Mouse (Mus musculus): ENCODE data around the gene Rflnb. TPM values are rescaled to one million over a fixed set of nuclear protein-coding genes. Genes with fewer than 3 reads are reported as not detected.

Gene Rflnb
- polyA plus RNA-seq, 1 experiment = 35.4 TPM

- no peak overlapping the region for H3K4me3 ChIP-seq (ENCODE audit: insufficient read depth, low read depth, low read length)
- no peak overlapping the region for H3K27ac ChIP-seq (replicated peaks; ENCODE audit: low read depth, low read length)
- H3K4me1 ChIP-seq (ENCODE audit: control insufficient read depth, insufficient read depth, insufficient read length, low read length) = no peaks in the 10 kb centered on the region
Observed at GRCm38 (mm10) chr11:75983194-75983593, 44.4 kb downstream of the Rflnb start.

- Histone ChIP-seq H3K4me1 (ENCODE audit: control insufficient read depth, insufficient read depth, insufficient read length, low read length) (no peaks in the 10 kb centered on the region), H3K4me3 (ENCODE audit: insufficient read depth, low read depth, low read length) (no peak overlapping the region), H3K27ac (replicated peaks; ENCODE audit: low read depth, low read length) (no peak overlapping the region)
Observed at GRCm38 (mm10) chr11:75980413-75980812, 47.2 kb downstream of the Rflnb start.

- no peaks in the 10 kb centered on the region for H3K4me1 ChIP-seq (ENCODE audit: control insufficient read depth, insufficient read depth, insufficient read length, low read length)
- no peak overlapping the region for H3K4me3 ChIP-seq (ENCODE audit: insufficient read depth, low read depth, low read length)
- H3K27ac ChIP-seq (replicated peaks; ENCODE audit: low read depth, low read length) = no peak overlapping the region
Observed at GRCm38 (mm10) chr11:75978051-75978450, 49.5 kb downstream of the Rflnb start.

GRCm38 (mm10) chr11:75976748-75977147, 50.8 kb downstream of the Rflnb start:
- H3K4me3 ChIP-seq (ENCODE audit: insufficient read depth, low read depth, low read length) = no peak overlapping the region
- H3K4me1 ChIP-seq (ENCODE audit: control insufficient read depth, insufficient read depth, insufficient read length, low read length) = no peaks in the 10 kb centered on the region
- H3K27ac ChIP-seq (replicated peaks; ENCODE audit: low read depth, low read length) = no peak overlapping the region

GRCm38 (mm10) chr11:75973988-75974387, 53.6 kb downstream of the Rflnb start:
- H3K4me1 ChIP-seq (ENCODE audit: control insufficient read depth, insufficient read depth, insufficient read length, low read length) = no peaks in the 10 kb centered on the region

GRCm38 (mm10) chr11:75972916-75973567, 54.5 kb downstream of the Rflnb start:
- no peaks in the 10 kb centered on the region for H3K4me1 ChIP-seq (ENCODE audit: control insufficient read depth, insufficient read depth, insufficient read length, low read length)
- H3K4me3 ChIP-seq (ENCODE audit: insufficient read depth, low read depth, low read length) = no peak overlapping the region
- H3K27ac ChIP-seq (replicated peaks; ENCODE audit: low read depth, low read length) = no peak overlapping the region

More at GRCm38 (mm10) chr11:75973988-75974387, 53.6 kb downstream of the Rflnb start:
- H3K27ac ChIP-seq (replicated peaks; ENCODE audit: low read depth, low read length) = no peak overlapping the region
- no peak overlapping the region for H3K4me3 ChIP-seq (ENCODE audit: insufficient read depth, low read depth, low read length)

- no peaks in the 10 kb centered on the region for H3K4me1 ChIP-seq (ENCODE audit: control insufficient read depth, insufficient read depth, insufficient read length, low read length)
- H3K4me3 ChIP-seq (ENCODE audit: insufficient read depth, low read depth, low read length) = no peak overlapping the region
- no peak overlapping the region for H3K27ac ChIP-seq (replicated peaks; ENCODE audit: low read depth, low read length)
Observed at GRCm38 (mm10) chr11:75972188-75972587, 55.4 kb downstream of the Rflnb start.

- H3K27ac ChIP-seq (replicated peaks; ENCODE audit: low read depth, low read length) = no peak overlapping the region
- no peaks in the 10 kb centered on the region for H3K4me1 ChIP-seq (ENCODE audit: control insufficient read depth, insufficient read depth, insufficient read length, low read length)
- H3K4me3 ChIP-seq (ENCODE audit: insufficient read depth, low read depth, low read length) = no peak overlapping the region
Observed at GRCm38 (mm10) chr11:75970629-75971028, 57.0 kb downstream of the Rflnb start.

Other genes starting within 250 kb of the Rflnb start
- gene Doc2b, start 231.7 kb downstream of the Rflnb start, polyA plus RNA-seq (2012; ENCODE audit: insufficient read depth, insufficient read length, missing spikeins) = not detected in 2 replicates
- 1.9 and 2.8 TPM in 2 replicates for gene Rph3al, start 89.4 kb downstream of the Rflnb start, polyA plus RNA-seq (2012; ENCODE audit: insufficient read depth, insufficient read length, missing spikeins)
- not detected in 2 replicates for gene 1700016K19Rik, start 27.9 kb downstream of the Rflnb start, polyA plus RNA-seq (2012; ENCODE audit: insufficient read depth, insufficient read length, missing spikeins)
- 21.9 and 22.2 TPM in 2 replicates for gene Vps53, start 151.9 kb upstream of the Rflnb start, polyA plus RNA-seq (2012; ENCODE audit: insufficient read depth, insufficient read length, missing spikeins)
- 4.3 and 4.4 TPM in 2 replicates for gene Fam57a, start 151.9 kb upstream of the Rflnb start, polyA plus RNA-seq (2012; ENCODE audit: insufficient read depth, insufficient read length, missing spikeins)
- not detected in 2 replicates for gene Dbil5, start 189.8 kb upstream of the Rflnb start, polyA plus RNA-seq (2012; ENCODE audit: insufficient read depth, insufficient read length, missing spikeins)
- not detected in 2 replicates for gene Gemin4, start 189.9 kb upstream of the Rflnb start, polyA plus RNA-seq (2012; ENCODE audit: insufficient read depth, insufficient read length, missing spikeins)
- gene Mrm3, start 215.9 kb upstream of the Rflnb start, polyA plus RNA-seq (2012; ENCODE audit: insufficient read depth, insufficient read length, missing spikeins) = 18.2 and 26.8 TPM in 2 replicates
- gene Glod4, start 215.9 kb upstream of the Rflnb start, polyA plus RNA-seq (2012; ENCODE audit: insufficient read depth, insufficient read length, missing spikeins) = 62.0 and 64.6 TPM in 2 replicates